Mouse (Mus musculus) gastrocnemius, postnatal 25 days (tissue): ENCODE data around the gene Gm4553. TPM values are rescaled to one million over a fixed set of nuclear protein-coding genes. Genes with fewer than 3 reads are reported as not detected.
"Not testable (repeated sequence)": the region's sequence is repeated elsewhere in the genome, so short reads cannot be mapped to it uniquely, and the experiment has no call there.

Source experiments
- DNase-seq: peaks from one replicate; pipeline ENCODE4 v3.0.0; 2022
- total RNA-seq, 2 experiments: library from RNA; stranded (reverse); gene quantifications; 1 replicate in 1 of 2; 2 replicates in 1 of 2; pipeline ENCODE4 v1.2.3; 2021

Gm4553 gene
- total RNA-seq, 2 experiments from 2014 or later: not detected

DNA sequence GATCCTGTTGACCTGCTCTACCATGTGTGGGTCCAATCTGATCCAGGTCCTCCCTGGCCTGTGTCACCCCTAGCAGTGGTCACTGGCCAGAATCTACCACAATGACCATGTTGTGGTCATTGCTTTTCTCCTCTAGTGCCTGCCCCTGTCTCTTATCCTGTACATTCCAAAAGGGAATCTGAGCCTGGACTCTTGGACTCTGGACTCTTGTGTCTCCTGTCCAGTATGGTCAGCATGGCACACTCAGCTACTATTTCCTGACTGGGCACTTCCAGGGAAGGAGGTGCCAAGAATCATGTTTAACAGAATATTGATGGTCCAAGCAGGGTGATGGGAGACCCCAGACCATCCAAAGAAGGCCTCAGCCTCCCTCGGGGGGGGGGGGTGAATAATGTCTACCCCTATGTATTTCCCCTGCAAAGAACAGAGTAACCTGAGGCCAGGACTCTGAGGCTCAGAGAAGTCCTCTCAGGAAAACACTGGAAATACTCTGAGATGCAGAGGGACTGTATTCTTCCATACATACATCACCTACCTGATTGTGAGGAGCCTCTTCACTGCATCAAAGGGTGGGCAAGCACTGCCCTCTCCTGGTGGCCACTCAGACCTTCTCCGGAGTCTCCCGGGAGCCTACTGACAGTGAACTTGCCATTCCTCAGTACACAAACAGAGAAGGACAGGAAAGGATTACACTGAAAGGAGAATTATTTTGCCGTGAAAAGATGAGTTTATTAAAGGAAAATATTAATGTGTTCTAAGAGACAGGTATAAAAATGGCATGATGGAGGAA is 31.1 kb downstream of the Gm4553 start:
- DNase-seq: no peak

DNA sequence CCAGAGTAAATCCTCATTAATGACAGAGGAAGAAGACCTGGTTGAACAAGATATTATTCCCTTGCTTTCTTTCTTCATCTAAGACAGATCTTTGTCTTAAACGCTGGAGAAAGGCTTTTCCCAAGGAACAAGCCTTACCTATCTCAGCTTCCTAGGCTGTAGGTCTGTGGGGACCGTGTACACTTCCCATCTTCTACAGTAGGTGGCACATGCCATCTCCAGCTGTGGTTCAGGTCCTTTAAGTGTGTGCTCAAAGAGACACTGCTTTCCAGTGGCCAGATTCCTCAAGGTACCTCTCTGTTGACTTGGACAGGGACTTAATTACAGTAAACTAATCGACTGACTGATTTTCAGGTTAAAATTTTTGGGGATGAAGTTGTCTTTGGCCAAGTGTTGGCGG is 36.7 kb downstream of the Gm4553 start:
- no peak for DNase-seq

DNA sequence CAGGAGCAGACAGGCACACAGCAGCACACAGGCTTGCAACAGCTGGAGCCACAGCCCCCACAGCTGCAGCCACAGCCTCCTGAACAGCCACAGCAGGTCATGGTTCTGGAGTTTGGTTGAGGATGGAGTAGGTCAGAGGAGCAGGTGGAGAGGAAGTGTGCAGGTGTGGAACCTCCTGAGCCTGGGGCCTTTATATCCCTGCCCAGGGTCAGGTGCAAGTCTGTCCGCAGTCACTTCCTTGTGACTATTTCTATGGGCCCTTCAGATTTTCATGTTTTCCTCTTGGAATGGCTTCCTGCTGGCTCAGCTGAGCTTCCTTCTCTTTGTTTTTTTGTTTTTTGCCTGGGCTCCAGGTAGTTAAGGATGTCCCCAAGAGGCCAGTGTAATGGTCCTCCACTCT is 44.9 kb downstream of the Gm4553 start, which contains the start of gene Gm45618:
TSS of gene Gm45618 (minus strand) at position 101 of the 400 bp plus-strand sequence.
- not testable (repeated sequence) for DNase-seq

DNA sequence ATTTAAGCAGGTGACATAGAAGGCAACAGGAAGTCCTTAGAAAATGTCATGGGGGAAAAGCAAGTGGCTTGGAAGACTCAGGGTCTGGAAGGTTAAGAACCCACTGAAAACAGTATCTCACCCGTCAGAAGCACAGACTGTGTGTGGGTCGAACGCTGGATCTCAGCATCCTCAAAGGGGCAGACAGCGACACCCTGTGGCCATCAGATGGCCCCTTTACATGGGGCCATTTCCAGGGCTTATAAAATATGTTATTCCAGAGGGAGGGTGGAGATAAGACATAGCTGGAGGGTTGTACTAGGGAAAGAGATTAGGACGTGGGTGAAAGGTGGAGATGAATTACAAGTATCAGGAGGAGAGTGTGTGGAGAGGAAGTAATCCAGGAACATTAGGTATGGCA is 45.9 kb downstream of the Gm4553 start:
- DNase-seq: no peak

Other genes starting within 250 kb of the Gm4553 start
- gene Tollip, start 247.2 kb downstream of the Gm4553 start, total RNA-seq: 10 to 100 TPM; 26.3 to 28.5 TPM
- under 1 TPM; 0.11 to 0.26 TPM for gene Brsk2, start 216.0 kb downstream of the Gm4553 start, total RNA-seq
- 10 to 100 TPM; 37.8 to 42.9 TPM for gene Mob2, start 104.7 kb downstream of the Gm4553 start, total RNA-seq
- gene Dusp8, start 69.9 kb downstream of the Gm4553 start, total RNA-seq: 10 to 100 TPM; 16.8 to 46.3 TPM
- gene Gm45618, start 45.0 kb downstream of the Gm4553 start, total RNA-seq: not detected
- gene Gm39115, start 29.7 kb downstream of the Gm4553 start, total RNA-seq: not detected
- gene Gm45337, start 21.1 kb downstream of the Gm4553 start, total RNA-seq: not detected
- gene Gm29735, start 8.6 kb downstream of the Gm4553 start, total RNA-seq: not detected
- not detected for gene Krtap5-2, start 10.3 kb upstream of the Gm4553 start, total RNA-seq
- not detected for gene Gm10153, start 24.6 kb upstream of the Gm4553 start, total RNA-seq
- gene Krtap5-3, start 35.6 kb upstream of the Gm4553 start, total RNA-seq: not detected
- gene Gm7579, start 46.1 kb upstream of the Gm4553 start, total RNA-seq: not detected
- not detected for gene Krtap5-5, start 64.2 kb upstream of the Gm4553 start, total RNA-seq
- gene Gm40460, start 75.3 kb upstream of the Gm4553 start, total RNA-seq: not detected
- not detected for gene Gm2431, start 92.6 kb upstream of the Gm4553 start, total RNA-seq
- gene Gm4559, start 108.6 kb upstream of the Gm4553 start, total RNA-seq: not detected
- gene Krtap5-1, start 131.4 kb upstream of the Gm4553 start, total RNA-seq: not detected
- gene Krtap5-4, start 137.8 kb upstream of the Gm4553 start, total RNA-seq: not detected
- gene Ifitm10, start 208.0 kb upstream of the Gm4553 start, total RNA-seq: 1 to 10 TPM; 3.3 to 4.2 TPM
- gene Gm49369, start 216.9 kb upstream of the Gm4553 start, total RNA-seq: 1 to 10 TPM; 4.0 to 5.6 TPM
- 100 to 1,000 TPM; 317 to 434 TPM for gene Ctsd, start 222.3 kb upstream of the Gm4553 start, total RNA-seq